Mouse (Mus musculus) neutrophil, adult 59 days (primary cell): ENCODE measurements around the gene Sde2. TPM values are rescaled to one million over a fixed set of nuclear protein-coding genes. Genes with fewer than 3 reads are reported as not detected.

Experiments
- total RNA-seq, 2 experiments: library from RNA; stranded (reverse); gene quantifications; 1 replicate in 1 of 2; 2 replicates in 1 of 2; pipeline ENCODE4 v1.2.4; 2023

Sde2 gene
- 10 to 100 TPM; 59.2 to 61.2 TPM for total RNA-seq

GRCm38 (mm10) chr1:180850316-180851270 is at the start of gene Sde2:
Gene Sde2 (plus strand): TSS chr1:180851127.

DNA sequence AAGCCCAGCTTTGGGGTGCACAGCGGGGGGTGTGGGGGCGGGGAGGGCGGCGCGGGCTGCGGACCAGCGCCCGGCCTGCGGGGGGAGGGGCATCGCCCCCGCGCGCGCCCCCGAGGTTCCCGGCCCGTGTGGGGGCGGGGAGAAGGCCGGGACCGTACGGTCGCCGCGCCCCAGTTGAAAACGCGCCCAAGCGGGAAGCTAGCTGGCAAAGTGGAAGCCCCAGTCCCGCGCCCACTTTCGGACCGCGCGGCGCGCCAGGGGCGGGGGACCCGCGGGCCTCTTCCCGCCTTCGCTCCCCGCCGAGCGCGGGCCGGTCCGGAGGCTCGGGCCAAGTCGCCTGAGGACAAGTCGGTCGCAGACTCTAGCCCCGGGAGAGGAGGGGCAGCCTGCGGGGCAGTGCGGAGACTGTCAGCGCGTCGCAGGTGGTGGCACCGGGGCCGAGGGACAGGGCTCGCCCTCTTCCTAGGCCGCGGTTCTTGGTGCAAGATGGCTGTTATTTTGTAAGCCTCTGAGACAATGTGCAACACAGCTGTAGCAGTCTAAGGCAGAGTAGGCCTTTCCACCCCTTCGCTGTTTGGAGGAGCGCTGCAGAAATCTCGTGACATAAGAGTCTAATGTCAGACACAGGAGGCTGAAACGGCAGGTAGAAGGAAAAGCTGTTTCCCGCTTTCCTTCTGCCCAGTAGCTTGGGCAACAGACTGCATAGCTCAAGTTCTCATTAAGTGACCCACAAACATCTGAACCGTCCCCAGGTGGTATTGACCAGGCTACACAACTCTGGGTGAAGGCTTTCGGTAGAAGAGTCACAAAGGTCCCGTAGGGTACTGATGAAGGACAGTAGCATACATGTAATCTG is 36.8 kb upstream of the Sde2 start, which contains the start of gene H3f3a:
Gene H3f3a, minus strand, starts transcription at position 59 of the 856 bp plus-strand sequence.

GRCm38 (mm10) chr1:180892808-180893207 is 41.9 kb downstream of the Sde2 start, which contains the start of gene Lefty2:
Gene Lefty2 (plus strand): TSS chr1:180893108.

DNA sequence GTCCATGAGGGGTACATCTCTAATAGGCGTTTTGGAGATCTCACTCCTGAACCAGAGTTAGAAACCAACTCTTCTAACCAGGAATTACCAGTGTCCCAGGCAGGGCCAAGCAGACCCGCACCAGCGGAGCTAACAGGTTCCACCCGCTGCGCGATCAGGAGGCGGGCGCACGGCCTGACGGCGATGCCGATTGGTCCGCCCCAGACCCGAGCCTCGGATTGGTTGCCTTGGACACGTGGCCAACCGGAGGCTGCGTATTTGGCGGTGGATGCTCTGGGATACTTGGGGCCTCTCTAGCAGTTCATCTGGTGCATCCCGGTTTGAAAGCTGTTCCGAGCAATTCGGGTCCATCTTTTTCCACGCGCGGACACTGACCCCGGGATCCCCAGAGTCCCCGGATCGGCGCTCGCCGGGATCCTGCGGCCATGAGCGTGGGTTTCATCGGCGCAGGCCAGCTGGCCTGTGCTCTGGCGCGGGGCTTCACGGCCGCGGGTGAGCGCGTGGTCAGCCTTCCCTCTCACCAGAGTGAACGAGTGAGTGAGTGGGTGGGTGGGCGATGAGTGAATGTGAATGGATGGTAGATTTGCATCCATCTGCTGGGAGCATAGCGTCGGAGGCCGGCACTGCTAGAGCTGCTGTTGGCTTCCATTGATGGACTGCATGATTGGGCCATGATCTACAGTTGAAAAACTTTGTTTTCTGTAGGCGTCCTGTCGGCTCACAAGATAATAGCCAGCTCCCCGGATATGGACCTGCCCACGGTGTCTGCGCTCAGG is 53.3 kb downstream of the Sde2 start, which contains the start of gene Pycr2:
Gene Pycr2, plus strand, starts transcription at position 255 of the 776 bp plus-strand sequence.

Other genes starting within 250 kb of the Sde2 start
- 10 to 100 TPM; 11.9 to 13.9 TPM for gene Lin9, start 210.0 kb upstream of the Sde2 start, total RNA-seq
- not detected for gene Mixl1, start 154.1 kb upstream of the Sde2 start, total RNA-seq
- gene Acbd3, start 125.1 kb upstream of the Sde2 start, total RNA-seq, result 10 to 100 TPM; 29.1 to 31.8 TPM
- gene H3f3a, start 37.2 kb upstream of the Sde2 start, total RNA-seq, result 1,000 to 10,000 TPM; 1,595 to 1,745 TPM
- not detected for gene Lefty2, start 42.0 kb downstream of the Sde2 start, total RNA-seq
- gene Pycr2, start 53.2 kb downstream of the Sde2 start, total RNA-seq, result 10 to 100 TPM; 16.5 to 17.3 TPM
- under 1 TPM; 0.42 to 0.49 TPM for gene Lefty1, start 83.9 kb downstream of the Sde2 start, total RNA-seq
- gene Tmem63a, start 91.2 kb downstream of the Sde2 start, total RNA-seq, result 10 to 100 TPM; 66.0 to 69.7 TPM
- 1 to 10 TPM in 1 of 2 experiments, under 1 TPM in 1; 0.84 to 1.7 TPM for gene Ephx1, start 169.8 kb downstream of the Sde2 start, total RNA-seq
- not detected for gene 9130409I23Rik, start 200.1 kb downstream of the Sde2 start, total RNA-seq